Mouse (Mus musculus): ENCODE data around the gene Sos1. TPM values are rescaled to one million over a fixed set of nuclear protein-coding genes. Genes with fewer than 3 reads are reported as not detected.
"Not testable (repeated sequence)": the region's sequence is repeated elsewhere in the genome, so short reads cannot be mapped to it uniquely, and the experiment has no call there.

Gene Sos1
- total RNA-seq, 2 experiments from 2014 or later: 6.1 to 17.2 TPM

DNA sequence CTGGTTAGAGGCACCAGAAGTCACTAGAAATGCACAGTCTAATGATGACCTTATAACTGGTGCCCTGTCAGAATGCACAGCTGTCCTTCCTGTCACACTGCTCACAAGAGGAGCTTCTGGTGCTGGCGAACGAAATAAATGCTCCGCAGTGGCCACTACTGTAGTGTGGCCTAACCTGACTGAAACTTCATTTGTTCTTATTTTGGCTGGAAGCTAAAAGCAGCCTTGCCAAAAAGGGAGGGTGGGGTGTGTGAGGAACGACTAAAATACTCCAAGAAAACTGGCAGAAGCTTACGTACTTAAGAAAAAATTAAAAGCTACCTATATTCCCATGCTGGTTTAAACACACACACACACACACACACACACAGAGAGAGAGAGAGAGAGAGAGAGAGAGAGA lies 53.4 kb downstream of the Sos1 start:
- no peak for ATAC-seq (ENCODE audit: poor library complexity, severe bottlenecking)

DNA sequence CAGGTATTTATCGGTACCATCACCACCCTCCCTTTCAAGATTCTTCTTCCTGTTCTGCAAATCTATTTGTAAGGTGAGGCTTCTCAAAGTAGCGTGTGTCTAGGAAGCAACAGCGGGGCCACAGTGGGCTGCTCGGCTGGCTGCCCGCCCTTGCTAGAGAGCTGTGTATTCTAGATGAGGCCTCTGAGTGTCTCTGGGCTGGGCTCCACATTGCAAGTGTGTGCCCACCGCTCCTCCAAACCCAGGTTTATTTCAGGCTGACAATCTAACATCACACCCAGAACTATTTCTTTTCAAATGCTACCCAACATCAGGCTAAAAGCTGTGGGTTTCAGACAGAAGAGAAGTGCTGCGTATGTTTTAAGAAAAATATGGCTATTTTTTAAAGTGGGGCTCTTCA lies 54.1 kb downstream of the Sos1 start:
- no peak for ATAC-seq (ENCODE audit: poor library complexity, severe bottlenecking)

- no peak for ATAC-seq (ENCODE audit: poor library complexity, severe bottlenecking)
These were observed 59.3 kb downstream of the Sos1 start for GRCm38 (mm10) chr17:80420998-80421397.

GRCm38 (mm10) chr17:80418572-80419210 lies 61.6 kb downstream of the Sos1 start:
- ATAC-seq (ENCODE audit: poor library complexity, severe bottlenecking): no peak

GRCm38 (mm10) chr17:80411182-80411581 lies 69.1 kb downstream of the Sos1 start:
- ATAC-seq (ENCODE audit: poor library complexity, severe bottlenecking): 0 out of 2 replicates have a peak, but pooled peaks have one; percentile 43

- no peak for ATAC-seq (ENCODE audit: poor library complexity, severe bottlenecking)
These were observed 82.0 kb downstream of the Sos1 start for GRCm38 (mm10) chr17:80398243-80398642.

GRCm38 (mm10) chr17:80391423-80392403 lies 88.5 kb downstream of the Sos1 start:
- ATAC-seq (ENCODE audit: poor library complexity, severe bottlenecking): peak; percentile 98

DNA sequence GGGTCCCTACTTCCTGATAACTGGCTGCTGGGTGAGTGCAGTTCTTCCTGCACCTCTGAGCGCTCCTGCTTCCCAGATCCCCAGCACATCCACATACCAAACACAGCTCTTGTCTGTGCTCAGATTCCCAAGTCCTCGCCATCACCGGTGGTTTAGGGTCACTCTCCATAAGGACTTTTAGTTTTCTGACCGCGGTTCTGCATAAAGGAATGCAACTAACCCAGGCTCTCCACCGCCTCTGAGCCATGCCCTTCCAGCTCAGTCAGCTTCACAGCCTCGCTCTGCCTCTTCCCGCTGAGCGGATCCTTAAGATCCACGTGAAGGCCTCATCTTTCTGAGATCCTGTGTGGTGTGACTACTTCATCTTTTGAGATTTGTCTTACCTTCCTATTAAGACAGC lies 90.2 kb downstream of the Sos1 start:
- ATAC-seq (ENCODE audit: poor library complexity, severe bottlenecking): no peak

DNA sequence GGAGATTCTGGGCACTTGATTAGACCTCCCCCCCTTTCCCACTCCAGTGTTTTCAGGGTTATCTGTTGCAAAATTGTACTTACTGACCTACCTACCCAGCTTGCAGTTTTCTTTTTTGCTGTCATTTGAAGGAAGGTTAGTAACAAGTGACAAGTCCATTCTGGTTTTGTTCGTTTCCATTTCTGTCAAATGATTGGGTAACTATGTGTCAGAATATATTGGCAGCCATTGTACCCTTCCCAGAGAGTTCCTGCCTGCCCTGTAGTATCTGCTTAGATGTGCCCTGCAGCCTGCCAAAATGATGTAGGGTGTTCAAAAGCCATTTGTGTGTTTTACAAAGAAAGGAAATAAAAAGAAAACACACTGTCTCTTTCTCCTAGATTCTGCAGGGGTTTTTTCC lies 94.6 kb downstream of the Sos1 start:
- ATAC-seq (ENCODE audit: poor library complexity, severe bottlenecking): no peak

DNA sequence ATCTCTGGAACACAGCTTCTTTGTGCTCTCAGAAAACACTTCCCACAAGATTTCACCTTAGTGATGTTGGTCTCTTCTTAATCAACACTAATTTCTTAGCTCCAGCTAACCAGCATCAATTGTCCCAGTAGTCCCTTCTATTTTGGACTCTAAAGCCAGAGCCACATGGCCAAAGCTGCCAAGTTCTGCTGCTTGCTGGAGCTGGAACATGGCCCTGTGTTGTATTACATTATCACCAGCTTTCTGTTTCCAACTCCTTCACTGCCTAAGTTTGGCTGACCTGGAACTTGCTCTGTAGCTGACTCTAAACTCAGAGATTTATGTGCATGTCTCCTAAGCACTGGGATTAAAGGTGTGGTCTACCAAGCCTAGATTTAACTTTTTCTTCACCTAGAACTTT lies 101.9 kb downstream of the Sos1 start:
- not testable (repeated sequence) for ATAC-seq (ENCODE audit: poor library complexity, severe bottlenecking)

DNA sequence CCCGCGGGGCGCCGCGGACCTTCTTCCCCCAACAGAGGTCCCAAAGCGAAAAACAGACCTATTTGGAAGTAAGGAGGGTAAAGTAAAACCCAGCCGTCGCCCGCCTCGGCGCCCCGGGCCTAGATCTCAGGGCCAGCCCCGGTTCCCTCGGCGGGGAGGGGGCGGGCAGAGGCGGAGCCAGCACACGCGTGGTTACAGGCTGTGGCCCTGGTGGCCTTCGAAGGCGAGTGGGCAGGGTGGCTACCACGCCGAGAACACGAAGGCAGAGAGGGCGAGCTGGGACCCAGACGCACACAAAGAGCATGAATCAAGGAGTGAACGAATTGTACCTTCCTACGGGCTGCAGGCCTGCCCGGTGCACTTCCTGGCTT lies 106.5 kb downstream of the Sos1 start:
- ATAC-seq (ENCODE audit: poor library complexity, severe bottlenecking): peak; percentile 51

DNA sequence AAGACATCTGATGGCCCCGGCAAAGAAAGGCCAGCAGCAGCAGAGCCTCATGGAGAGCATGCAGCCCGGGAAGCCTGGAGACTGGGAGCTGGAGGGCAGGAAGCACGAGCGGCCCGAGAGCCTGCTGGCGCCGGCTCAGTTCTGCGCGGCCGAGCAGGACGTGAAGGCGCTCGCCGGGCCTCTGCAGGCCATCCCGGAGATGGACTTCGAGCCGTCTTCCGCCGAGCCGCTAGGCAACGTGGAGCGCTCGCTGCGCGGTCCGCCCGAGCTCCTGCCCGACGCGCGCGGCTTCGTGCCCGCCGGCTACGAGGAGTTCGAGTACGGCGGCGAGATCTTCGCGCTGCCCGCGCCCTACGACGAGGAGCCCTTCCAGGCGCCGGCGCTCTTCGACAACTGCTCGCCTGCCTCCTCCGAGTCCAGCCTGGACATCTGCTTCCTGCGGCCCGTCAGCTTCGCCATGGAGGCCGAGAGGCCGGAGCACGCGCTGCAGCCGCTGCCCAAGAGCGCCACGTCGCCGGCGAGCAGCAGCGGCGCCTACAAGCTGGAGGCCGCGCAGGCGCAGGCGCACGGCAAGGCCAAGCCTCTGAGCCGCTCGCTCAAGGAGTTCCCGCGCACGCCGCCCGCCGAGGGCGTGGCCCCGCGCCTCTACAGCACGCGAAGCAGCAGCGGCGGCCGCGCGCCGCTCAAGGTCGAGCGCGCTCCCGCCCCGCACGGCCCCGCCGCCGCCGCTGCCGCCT lies 107.1 kb downstream of the Sos1 start, which contains the start of gene Gm10190:
Gene Gm10190, minus strand, starts transcription at position 553 of the 737 bp plus-strand sequence.
- peak; percentile 99 for ATAC-seq (ENCODE audit: poor library complexity, severe bottlenecking)

DNA sequence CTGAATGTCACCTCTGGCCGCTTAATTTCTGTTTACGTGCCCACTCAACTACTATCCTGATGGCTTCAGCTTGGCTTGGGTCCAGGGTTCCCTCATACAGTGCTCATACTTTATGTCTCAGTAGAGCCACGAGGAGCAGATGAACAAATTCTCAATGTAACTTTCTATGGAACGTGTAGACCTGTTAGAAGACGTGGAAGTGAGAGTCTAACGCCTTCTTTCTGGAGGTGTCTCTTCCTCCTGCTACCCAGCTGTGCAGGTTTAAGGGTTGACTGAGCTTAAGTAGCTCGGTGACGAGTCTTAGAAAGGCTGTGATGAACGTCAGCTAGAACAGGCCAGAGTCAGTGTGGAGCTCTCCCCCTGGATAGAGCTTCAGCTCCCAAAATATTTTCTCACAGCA lies 111.6 kb downstream of the Sos1 start:
- ATAC-seq (ENCODE audit: poor library complexity, severe bottlenecking): no peak

DNA sequence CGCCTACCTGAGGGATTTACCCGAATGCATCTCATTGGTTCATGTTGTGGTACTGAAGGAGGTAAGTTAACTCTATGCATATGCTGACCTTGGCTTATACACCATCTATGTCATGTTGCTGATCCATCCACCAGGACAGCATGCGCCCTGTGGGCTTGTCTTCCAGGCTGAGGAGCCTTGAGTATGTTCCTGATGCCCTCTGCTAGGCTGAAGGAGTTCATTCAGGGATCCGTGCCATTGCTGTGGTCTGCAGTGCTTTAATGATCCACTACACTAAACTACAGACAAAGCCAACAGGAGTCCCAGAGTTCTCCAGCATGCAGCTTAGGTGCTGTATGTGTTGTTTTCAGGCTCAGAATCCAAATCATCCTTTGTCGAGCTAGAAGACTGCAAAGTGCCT lies 113.0 kb downstream of the Sos1 start:
- ATAC-seq (ENCODE audit: poor library complexity, severe bottlenecking): no peak

DNA sequence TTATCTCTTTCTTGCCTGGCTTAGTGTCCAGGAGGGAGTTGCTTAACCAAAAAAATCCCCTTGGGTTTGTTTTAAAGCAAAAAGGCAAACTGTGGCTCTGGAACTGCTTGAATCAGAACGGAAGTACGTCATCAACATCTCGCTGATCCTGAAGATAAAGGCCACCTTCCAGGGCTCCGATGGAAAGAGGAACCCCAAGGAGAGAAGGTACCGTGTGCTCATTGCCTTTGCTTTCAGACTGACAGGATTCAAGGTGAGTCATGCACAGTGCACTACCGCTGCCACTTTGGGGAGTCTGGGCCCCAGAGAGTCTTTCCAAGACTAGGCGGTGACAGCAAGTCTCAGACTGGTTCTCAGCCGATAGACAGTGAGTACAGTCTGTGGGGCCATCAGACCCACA lies 120.0 kb downstream of the Sos1 start:
- no peak for ATAC-seq (ENCODE audit: poor library complexity, severe bottlenecking)

DNA sequence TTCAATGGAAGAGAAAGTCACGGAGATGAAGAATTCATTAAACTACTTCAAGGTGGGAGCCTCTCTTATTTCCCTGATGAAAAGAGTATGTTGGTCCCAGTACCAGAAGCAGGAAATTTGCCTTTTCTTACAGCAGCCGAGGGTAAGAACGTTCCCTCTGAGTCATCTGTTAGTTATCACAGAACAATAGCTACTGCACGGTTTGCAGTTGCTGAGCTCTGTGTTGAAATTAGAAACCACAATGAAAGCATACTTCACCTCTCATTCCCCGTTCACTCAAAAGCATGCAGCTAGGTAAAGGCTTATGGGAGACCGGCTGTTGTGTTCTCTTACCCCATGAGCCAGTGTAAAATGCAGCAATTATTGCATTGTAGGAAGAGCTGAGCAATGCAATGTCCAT lies 133.0 kb downstream of the Sos1 start:
- no peak for ATAC-seq (ENCODE audit: poor library complexity, severe bottlenecking)

DNA sequence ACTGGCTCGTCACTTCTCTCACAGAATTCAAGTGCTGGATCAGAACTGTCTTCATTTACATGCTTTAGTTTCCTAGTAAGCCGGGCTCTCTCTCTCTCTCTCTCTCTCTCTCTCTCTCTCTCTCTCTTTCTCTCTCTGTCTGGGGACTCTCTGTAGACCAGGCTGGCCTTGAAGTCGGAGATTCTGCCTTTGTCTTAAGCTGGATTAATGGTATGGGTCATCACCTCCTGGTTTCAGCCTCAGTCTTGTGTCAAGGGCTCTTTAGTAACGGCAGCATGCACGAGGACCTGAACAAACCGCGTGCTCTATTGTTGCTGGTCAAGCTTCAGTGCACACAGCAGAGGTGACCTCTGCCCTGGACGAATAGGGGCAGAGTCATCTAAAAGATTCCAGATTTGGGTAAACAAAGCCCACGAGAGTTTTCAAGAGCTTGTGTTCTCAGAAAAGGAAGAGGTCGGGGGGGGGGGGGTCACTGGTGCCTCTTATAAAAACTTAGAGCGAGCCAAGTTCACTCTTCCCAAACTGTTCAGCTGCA lies 133.6 kb downstream of the Sos1 start:
- no peak for ATAC-seq (ENCODE audit: poor library complexity, severe bottlenecking)

DNA sequence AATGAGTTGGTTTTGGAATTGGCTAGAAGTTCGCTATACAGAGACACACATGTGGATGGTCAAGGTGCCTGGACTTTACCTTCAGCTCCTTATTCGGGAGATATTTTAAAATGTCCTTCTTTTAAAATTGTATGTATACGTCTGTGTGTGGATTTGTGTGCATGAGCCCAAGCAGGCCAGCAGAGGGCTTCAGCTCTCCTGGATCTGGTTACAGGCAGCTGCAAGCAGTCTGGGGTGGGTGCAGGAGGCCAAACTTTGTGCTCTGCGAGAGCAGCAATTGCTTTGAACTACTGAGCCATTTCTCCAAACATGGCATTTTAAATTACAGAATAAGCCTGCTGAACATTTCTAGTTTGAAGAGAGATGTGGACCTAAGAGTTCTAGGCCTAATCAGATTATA lies 135.0 kb downstream of the Sos1 start:
- ATAC-seq (ENCODE audit: poor library complexity, severe bottlenecking): no peak
